Mouse (Mus musculus) cortical plate, adult 2 months (tissue): ENCODE measurements at regions not wholly inside any gene's neighbourhood (a gene's known extent, or its start where the extent isn't known, plus 50 kb on each side); places are given as distances from the start of the nearest gene placed in this dataset.

Source experiments
- H3K27ac ChIP-seq: fragments of 200-500 bp; 2 replicates; pipeline ENCODE4 v1.5.1; 2012; ENCODE audit warnings: low read length, control low read depth, inconsistent platforms; ENCODE audit not compliant: insufficient read depth
- H3K4me1 ChIP-seq: fragments of 200-500 bp; 2 replicates; pipeline ENCODE4 v1.6.1; 2011; ENCODE audit warnings: low read length; ENCODE audit not compliant: control insufficient read depth, insufficient read depth
- H3K4me3 ChIP-seq: fragments of 200-500 bp; 2 replicates; pipeline ENCODE4 v1.5.1; 2011; ENCODE audit warnings: mild to moderate bottlenecking, low read length, control low read depth; ENCODE audit not compliant: insufficient read depth
- CTCF ChIP-seq: fragments of 200-500 bp; IDR thresholded peaks from 2 replicates; pipeline ENCODE4 v1.5.1; 2011; ENCODE audit warnings: mild to moderate bottlenecking, control low read depth, low read length; ENCODE audit not compliant: insufficient read depth; ENCODE audit errors: extremely low read depth
- POLR2A ChIP-seq: fragments of 200-500 bp; IDR thresholded peaks from 2 replicates; pipeline ENCODE4 v1.6.1; 2011; ENCODE audit warnings: mild to moderate bottlenecking, low read length, control low read depth; ENCODE audit not compliant: insufficient read depth; ENCODE audit errors: extremely low read depth

GRCm38 (mm10) chr7:116963839-116964238, 416.9 kb upstream of the Xylt1 start:
- Histone ChIP-seq H3K4me3 (no peak overlapping the region), H3K27ac (no peak overlapping the region), H3K4me1 (peaks cover 2% of the 10 kb centered on the region; the same call in 1 of the 2 replicates)
- no peak for TF ChIP-seq POLR2A
- TF ChIP-seq CTCF, result no peak

- TF ChIP-seq POLR2A, result no peak
- no peak for TF ChIP-seq CTCF
- H3K4me1 ChIP-seq, result no peaks in the 10 kb centered on the region
- H3K4me3 ChIP-seq, result no peak overlapping the region
- H3K27ac ChIP-seq, result no peak overlapping the region
Observed at GRCm38 (mm10) chr7:116991351-116991750, 389.4 kb upstream of the Xylt1 start.

GRCm38 (mm10) chr7:116992166-116992565, 388.6 kb upstream of the Xylt1 start:
- Histone ChIP-seq H3K4me3 (no peak overlapping the region), H3K4me1 (no peaks in the 10 kb centered on the region), H3K27ac (no peak overlapping the region)
- TF ChIP-seq POLR2A (no peak), CTCF (no peak)

GRCm38 (mm10) chr7:116995770-116996169, 385.0 kb upstream of the Xylt1 start:
- Histone ChIP-seq H3K4me1 (no peaks in the 10 kb centered on the region), H3K27ac (no peak overlapping the region), H3K4me3 (no peak overlapping the region)
- no peak for TF ChIP-seq CTCF
- no peak for TF ChIP-seq POLR2A

GRCm38 (mm10) chr7:117003167-117003566, 377.6 kb upstream of the Xylt1 start:
- no peak overlapping the region for H3K4me3 ChIP-seq
- H3K4me1 ChIP-seq, result no peaks in the 10 kb centered on the region
- TF ChIP-seq CTCF (no peak), POLR2A (no peak)
- no peak overlapping the region for H3K27ac ChIP-seq

GRCm38 (mm10) chr7:117018349-117018748, 362.4 kb upstream of the Xylt1 start:
- Histone ChIP-seq H3K4me3 (no peak overlapping the region), H3K27ac (no peak overlapping the region), H3K4me1 (no peaks in the 10 kb centered on the region)
- TF ChIP-seq CTCF (no peak), POLR2A (no peak)

GRCm38 (mm10) chr7:117021716-117022115, 359.1 kb upstream of the Xylt1 start:
- Histone ChIP-seq H3K27ac (no peak overlapping the region), H3K4me1 (no peaks in the 10 kb centered on the region), H3K4me3 (no peak overlapping the region)
- TF ChIP-seq POLR2A, result no peak
- TF ChIP-seq CTCF, result no peak

GRCm38 (mm10) chr7:117044926-117045325, 335.9 kb upstream of the Xylt1 start:
- Histone ChIP-seq H3K4me3 (no peak overlapping the region), H3K27ac (no peak overlapping the region), H3K4me1 (no peaks in the 10 kb centered on the region)
- TF ChIP-seq POLR2A (no peak), CTCF (no peak)

GRCm38 (mm10) chr7:117049249-117049648, 331.5 kb upstream of the Xylt1 start:
- Histone ChIP-seq H3K27ac (no peak overlapping the region), H3K4me1 (no peaks in the 10 kb centered on the region), H3K4me3 (no peak overlapping the region)
- TF ChIP-seq CTCF (no peak), POLR2A (no peak)

GRCm38 (mm10) chr7:117065771-117066170, 315.0 kb upstream of the Xylt1 start:
- 0 out of 2 replicates have a peak, but pooled peaks cover 1% of the 10 kb centered on the region for H3K4me1 ChIP-seq
- H3K27ac ChIP-seq, result no peak overlapping the region
- TF ChIP-seq CTCF, result no peak
- TF ChIP-seq POLR2A, result no peak
- H3K4me3 ChIP-seq, result no peak overlapping the region
